Mouse (Mus musculus) MEL (cell line): Measurements from ENCODE around the gene Lhfp.

Experiments used
- CTCF ChIP-seq, 3 experiments: IDR thresholded peaks in 2 of 3; conservative IDR thresholded peaks in 1 of 3; 2 replicates each; pipeline ENCODE4 v1.5.1; 2011 to 2012; ENCODE audit warnings: low read length in 3 of 3, low read depth in 2 of 3, mild to moderate bottlenecking in 2 of 3, improper control_type of control experiment in 1 of 3, inconsistent platforms in 1 of 3, mixed read lengths in 1 of 3, moderate library complexity in 1 of 3; ENCODE audit not compliant: control insufficient read depth in 1 of 3, insufficient read depth in 1 of 3, poor library complexity in 1 of 3, severe bottlenecking in 1 of 3
- MAFK ChIP-seq: IDR thresholded peaks from 2 replicates; pipeline ENCODE4 v1.6.1; 2011; ENCODE audit warnings: low read depth, mild to moderate bottlenecking, low read length, improper control_type of control experiment, borderline replicate concordance
- POLR2A ChIP-seq, 2 experiments: IDR thresholded peaks; 2 replicates each; pipeline ENCODE4 v1.6.1; 2011 to 2012; ENCODE audit warnings: low read length in 2 of 2, mild to moderate bottlenecking in 2 of 2, control low read depth in 1 of 2, improper control_type of control experiment in 1 of 2, low read depth in 1 of 2, moderate library complexity in 1 of 2; ENCODE audit not compliant: control insufficient read depth in 1 of 2, insufficient read depth in 1 of 2, poor library complexity in 1 of 2
- TAL1 ChIP-seq: IDR thresholded peaks from 2 replicates; pipeline ENCODE4 v1.6.1; 2012; ENCODE audit warnings: mild to moderate bottlenecking, inconsistent platforms, low read length, moderate library complexity, mixed read lengths
- UBTF ChIP-seq: IDR thresholded peaks from 2 replicates; pipeline ENCODE4 v1.6.1; 2012; ENCODE audit warnings: low read depth, mild to moderate bottlenecking, inconsistent platforms, low read length, improper control_type of control experiment, moderate library complexity, borderline replicate concordance; ENCODE audit not compliant: insufficient read depth

DNA sequence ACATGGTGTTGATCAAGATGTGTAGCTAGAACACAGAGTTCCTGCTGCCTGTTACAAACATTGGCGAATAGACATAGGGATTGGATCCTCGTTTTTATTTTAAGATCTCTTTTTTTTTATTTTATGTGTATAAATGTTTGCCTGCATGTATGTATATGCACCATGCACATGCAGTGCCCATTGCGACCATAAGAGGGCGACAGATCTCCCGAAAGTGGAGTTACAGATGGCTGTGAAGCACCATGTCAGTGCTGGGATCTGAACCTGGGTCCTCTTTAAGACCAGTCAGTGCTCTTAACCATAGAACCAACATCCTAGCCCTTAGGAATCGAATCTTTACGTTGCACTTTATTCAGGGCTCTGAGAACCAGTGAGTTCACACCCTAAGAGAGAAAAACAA lies 70.7 kb downstream of the Lhfp start:
- TF ChIP-seq POLR2A (IDR thresholded peaks at IDR 0.05; ENCODE audit: control insufficient read depth in 1 of 2, insufficient read depth in 1 of 2, low read depth in 1 of 2, low read length in 2 of 2, poor library complexity in 1 of 2) (no peak), UBTF (no peak), MAFK (no peak), CTCF (IDR thresholded peaks at IDR 0.05 in 2 of 3, conservative IDR thresholded peaks at IDR 0.05 in 1 of 3; ENCODE audit: control insufficient read depth in 1 of 3, insufficient read depth in 1 of 3, low read depth in 2 of 3, low read length in 3 of 3, poor library complexity in 1 of 3, severe bottlenecking in 1 of 3) (peak; percentile 3 to 24 (median 15); a peak in 3 of 6 replicates), TAL1 (no peak)
